Mouse (Mus musculus) limb, embryonic 15.5 days (tissue): ENCODE measurements around the gene Bnc2. TPM values are rescaled to one million over a fixed set of nuclear protein-coding genes. Genes with fewer than 3 reads are reported as not detected.

Source experiments
- ATAC-seq: fragments of 200-750 bp; cut with Nextera tagmentation; 2 replicates; pipeline ENCODE4 v1.8.0; 2017; ENCODE audit warnings: low read depth, moderate TSS enrichment; ENCODE audit not compliant: insufficient number of reproducible peaks, low FRiP score, low TSS enrichment
- H3K27ac ChIP-seq: fragments of 300-500 bp; sonication (generic); 2 replicates; pipeline ENCODE4 v1.5.1; 2015; ENCODE audit warnings: moderate library complexity, mild to moderate bottlenecking, inconsistent platforms
- H3K27me3 ChIP-seq: fragments of 300-500 bp; sonication (generic); 2 replicates; pipeline ENCODE4 v1.6.1; 2015; ENCODE audit warnings: inconsistent platforms
- H3K36me3 ChIP-seq: fragments of 300-500 bp; sonication (generic); 2 replicates; pipeline ENCODE4 v1.6.1; 2015; ENCODE audit warnings: inconsistent platforms
- H3K4me1 ChIP-seq: fragments of 300-500 bp; sonication (generic); 2 replicates; pipeline ENCODE4 v1.6.1; 2015; ENCODE audit warnings: inconsistent platforms
- H3K4me2 ChIP-seq: fragments of 300-500 bp; sonication (generic); 2 replicates; pipeline ENCODE4 v1.6.1; 2015; ENCODE audit warnings: mild to moderate bottlenecking, inconsistent platforms
- H3K4me3 ChIP-seq: fragments of 300-500 bp; sonication (generic); 2 replicates; pipeline ENCODE4 v1.5.1; 2015; ENCODE audit warnings: mild to moderate bottlenecking, inconsistent platforms
- H3K9ac ChIP-seq: fragments of 300-500 bp; sonication (generic); 2 replicates; pipeline ENCODE4 v1.6.1; 2015; ENCODE audit warnings: inconsistent platforms
- H3K9me3 ChIP-seq: fragments of 300-500 bp; sonication (generic); 2 replicates; pipeline ENCODE4 v1.6.1; 2016; ENCODE audit warnings: inconsistent platforms
- WGBS: fragments of 180-500 bp; shearing (Covaris S2); methylation state at CpG from one replicate; pipeline ENCODE4 v1.1.7; 2015; 5-methylcytosine and 5-hydroxymethylcytosine counted together
- polyA plus RNA-seq: library from polyadenylated mRNA; unstranded; fragments of >200 nt; fragmentation: Nextera tagmentation; extraction: Ambion mirVana; gene quantifications from 2 replicates; pipeline ENCODE4 v1.2.1, GENCODE M21; 2015

Bnc2 gene
- polyA plus RNA-seq, 1 experiment from 2014 or later, result 24.1 TPM

GRCm38 (mm10) chr4:84668949-84669605 lies 6.0 kb downstream of the Bnc2 start:
- Histone ChIP-seq H3K27ac (no peak overlapping the region), H3K4me1 (peaks cover 16% of the 10 kb centered on the region; the same call in 1 of the 2 replicates), H3K27me3 (no peaks in the 10 kb centered on the region), H3K9ac (no peak overlapping the region), H3K36me3 (no peaks in the 10 kb centered on the region), H3K4me3 (no peak overlapping the region), H3K4me2 (no peak overlapping the region), H3K9me3 (no peaks in the 10 kb centered on the region)
- WGBS, result 60% methylated on average over 12 of the region's 12 CpGs
- ATAC-seq, result no peak

GRCm38 (mm10) chr4:84668226-84668625 lies 6.8 kb downstream of the Bnc2 start:
- H3K4me1 ChIP-seq, result peaks cover 11% of the 10 kb centered on the region; the same call in 1 of the 2 replicates
- WGBS, result 90% methylated on average over 5 of the region's 5 CpGs
- no peak for ATAC-seq
- no peaks in the 10 kb centered on the region for H3K9me3 ChIP-seq
- H3K4me3 ChIP-seq, result no peak overlapping the region
- H3K36me3 ChIP-seq, result no peaks in the 10 kb centered on the region
- H3K27me3 ChIP-seq, result no peaks in the 10 kb centered on the region
- no peak overlapping the region for H3K4me2 ChIP-seq
- H3K9ac ChIP-seq, result no peak overlapping the region
- H3K27ac ChIP-seq, result no peak overlapping the region

- Histone ChIP-seq H3K27ac (no peak overlapping the region), H3K4me1 (no peaks in the 10 kb centered on the region), H3K9ac (no peak overlapping the region), H3K36me3 (no peaks in the 10 kb centered on the region), H3K4me2 (no peak overlapping the region), H3K4me3 (no peak overlapping the region), H3K27me3 (no peaks in the 10 kb centered on the region), H3K9me3 (no peaks in the 10 kb centered on the region)
- 81% methylated on average over 5 of the region's 5 CpGs for WGBS
- ATAC-seq, result no peak
Observed at GRCm38 (mm10) chr4:84662228-84663065, 12.6 kb downstream of the Bnc2 start.

DNA sequence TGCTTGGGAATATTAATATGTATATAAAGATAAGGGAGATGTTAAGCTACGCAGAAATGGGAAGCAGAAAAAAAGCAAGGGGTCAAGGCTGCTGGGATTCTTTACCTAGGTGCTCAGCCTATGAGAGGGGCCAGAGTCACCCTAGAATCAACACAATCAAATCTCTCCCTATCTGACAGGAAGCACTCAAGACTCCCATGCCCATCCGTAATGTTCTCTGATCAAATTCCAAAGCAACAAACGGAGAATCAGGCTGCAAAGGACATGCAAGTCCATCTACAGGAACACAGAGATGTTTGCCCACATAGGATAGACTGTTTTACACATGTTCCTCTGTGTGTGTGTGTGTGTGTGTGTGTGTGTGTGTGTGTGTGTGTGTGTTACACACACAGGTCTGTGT lies 13.7 kb downstream of the Bnc2 start:
- Histone ChIP-seq H3K4me3 (no peak overlapping the region), H3K36me3 (no peaks in the 10 kb centered on the region), H3K9me3 (no peaks in the 10 kb centered on the region), H3K27ac (no peak overlapping the region), H3K9ac (no peak overlapping the region), H3K27me3 (no peaks in the 10 kb centered on the region), H3K4me1 (no peaks in the 10 kb centered on the region), H3K4me2 (no peak overlapping the region)
- ATAC-seq, result no peak
- 82% methylated on average over 3 of the region's 3 CpGs for WGBS

DNA sequence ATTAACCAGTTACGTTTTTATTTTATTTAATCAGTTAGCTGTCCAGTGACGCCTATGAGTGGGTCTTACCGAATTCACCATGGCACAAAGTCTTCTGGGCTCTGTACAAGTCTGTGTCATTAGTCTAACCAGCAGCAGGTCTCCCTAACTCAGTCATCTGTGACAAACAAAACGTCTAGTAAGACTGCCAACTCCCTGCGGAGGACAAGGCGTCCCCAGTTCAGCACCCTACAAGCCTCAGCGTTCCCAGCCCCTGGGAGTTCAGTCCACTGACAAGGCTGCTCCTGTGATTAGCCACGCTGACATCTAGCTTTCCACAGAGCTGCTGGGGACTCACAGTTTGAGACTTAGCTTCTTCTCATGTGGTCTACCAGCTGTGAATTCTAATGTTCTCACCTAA lies 23.3 kb downstream of the Bnc2 start:
- Histone ChIP-seq H3K4me1 (peaks cover 5% of the 10 kb centered on the region; the same call in 1 of the 2 replicates), H3K4me2 (no peak overlapping the region), H3K4me3 (no peak overlapping the region), H3K9me3 (no peaks in the 10 kb centered on the region), H3K9ac (no peak overlapping the region), H3K27me3 (no peaks in the 10 kb centered on the region), H3K36me3 (no peaks in the 10 kb centered on the region), H3K27ac (no peak overlapping the region)
- ATAC-seq, result no peak
- WGBS, result 56% methylated on average over 8 of the region's 8 CpGs

DNA sequence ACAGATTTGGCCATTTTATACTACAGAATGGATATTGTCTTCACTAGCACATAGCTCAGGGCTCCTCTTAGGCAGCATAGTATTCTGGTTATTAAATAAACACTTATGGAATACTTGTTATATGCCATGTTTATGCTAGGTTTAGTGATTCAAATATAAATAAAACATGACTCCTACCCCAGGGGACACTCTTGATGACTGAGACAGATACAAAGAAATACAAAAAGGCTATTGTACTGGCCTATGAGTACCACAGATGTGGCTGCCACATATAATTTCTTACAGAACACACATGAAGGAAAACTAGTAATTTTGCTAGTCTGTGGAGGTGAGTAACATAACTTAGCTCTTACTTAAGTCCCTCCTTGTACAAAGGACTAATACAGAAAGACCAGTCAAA lies 28.5 kb downstream of the Bnc2 start:
- peaks cover 4% of the 10 kb centered on the region for H3K4me1 ChIP-seq
- H3K27me3 ChIP-seq, result no peaks in the 10 kb centered on the region
- no peak overlapping the region for H3K27ac ChIP-seq
- H3K4me2 ChIP-seq, result no peak overlapping the region
- no peak for ATAC-seq
- no peaks in the 10 kb centered on the region for H3K9me3 ChIP-seq
- H3K36me3 ChIP-seq, result no peaks in the 10 kb centered on the region
- no peak overlapping the region for H3K4me3 ChIP-seq
- H3K9ac ChIP-seq, result no peak overlapping the region

DNA sequence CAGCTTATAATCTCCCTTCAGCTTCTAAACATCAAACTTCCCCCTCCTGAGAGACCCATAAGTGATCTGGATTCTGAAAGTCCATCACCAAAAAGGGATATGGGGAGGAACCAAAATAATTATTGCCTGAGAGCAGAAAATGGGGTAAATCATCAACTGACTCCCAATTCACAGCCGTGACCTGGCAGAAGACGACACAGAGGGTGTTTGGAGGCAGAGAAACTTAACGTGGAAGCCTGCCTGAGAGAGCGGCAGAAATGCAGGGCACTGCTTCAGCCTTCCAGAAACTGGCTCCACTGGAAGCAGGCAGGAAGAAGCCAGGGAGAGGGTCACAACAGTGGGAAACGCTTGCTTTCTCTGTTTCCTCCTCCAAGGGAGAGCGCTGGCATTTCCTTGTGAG lies 35.9 kb downstream of the Bnc2 start:
- H3K27me3 ChIP-seq, result no peaks in the 10 kb centered on the region
- peaks cover 38% of the 10 kb centered on the region for H3K4me1 ChIP-seq
- no peaks in the 10 kb centered on the region for H3K9me3 ChIP-seq
- H3K36me3 ChIP-seq, result no peaks in the 10 kb centered on the region
- H3K27ac ChIP-seq, result no peak overlapping the region
- no peak overlapping the region for H3K4me2 ChIP-seq
- no peak overlapping the region for H3K9ac ChIP-seq
- ATAC-seq, result no peak
- 70% methylated on average over 6 of the region's 6 CpGs for WGBS
- H3K4me3 ChIP-seq, result no peak overlapping the region

- Histone ChIP-seq H3K4me2 (peak overlapping the region; percentile 31), H3K27ac (peak overlapping the region; percentile 73), H3K4me3 (no peak overlapping the region), H3K27me3 (no peaks in the 10 kb centered on the region), H3K9ac (no peak overlapping the region), H3K36me3 (no peaks in the 10 kb centered on the region), H3K9me3 (no peaks in the 10 kb centered on the region), H3K4me1 (peaks cover 51% of the 10 kb centered on the region)
- WGBS, result 4% methylated on average over 10 of the region's 10 CpGs
- ATAC-seq, result peak; percentile 52; the same call in 1 of the 2 replicates
Observed at GRCm38 (mm10) chr4:84637641-84638040, 37.4 kb downstream of the Bnc2 start.

DNA sequence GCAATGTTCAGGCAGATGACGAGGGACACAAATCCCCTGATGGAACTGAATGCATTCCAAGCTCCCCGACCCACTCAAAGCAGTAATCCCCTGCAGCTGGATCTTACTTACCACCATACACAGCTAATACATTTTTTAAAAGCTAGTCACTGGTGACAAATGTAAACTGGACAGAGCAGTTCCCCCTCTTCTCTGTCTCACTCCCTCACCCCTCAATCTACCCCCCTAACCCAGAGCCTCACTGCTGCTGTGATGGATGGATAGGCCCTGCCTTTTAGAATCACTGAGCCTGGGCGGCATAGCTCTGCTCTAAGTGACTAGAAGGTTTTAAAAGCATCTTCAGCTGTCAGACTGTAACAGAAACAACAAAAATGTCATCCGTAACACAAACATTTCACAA lies 40.3 kb downstream of the Bnc2 start:
- no peaks in the 10 kb centered on the region for H3K9me3 ChIP-seq
- 25% methylated on average over 4 of the region's 4 CpGs for WGBS
- H3K27me3 ChIP-seq, result no peaks in the 10 kb centered on the region
- ATAC-seq, result no peak
- H3K4me3 ChIP-seq, result no peak overlapping the region
- no peaks in the 10 kb centered on the region for H3K36me3 ChIP-seq
- no peak overlapping the region for H3K9ac ChIP-seq
- no peak overlapping the region for H3K4me2 ChIP-seq
- peak overlapping the region; percentile 60 for H3K27ac ChIP-seq
- peaks cover 51% of the 10 kb centered on the region for H3K4me1 ChIP-seq

DNA sequence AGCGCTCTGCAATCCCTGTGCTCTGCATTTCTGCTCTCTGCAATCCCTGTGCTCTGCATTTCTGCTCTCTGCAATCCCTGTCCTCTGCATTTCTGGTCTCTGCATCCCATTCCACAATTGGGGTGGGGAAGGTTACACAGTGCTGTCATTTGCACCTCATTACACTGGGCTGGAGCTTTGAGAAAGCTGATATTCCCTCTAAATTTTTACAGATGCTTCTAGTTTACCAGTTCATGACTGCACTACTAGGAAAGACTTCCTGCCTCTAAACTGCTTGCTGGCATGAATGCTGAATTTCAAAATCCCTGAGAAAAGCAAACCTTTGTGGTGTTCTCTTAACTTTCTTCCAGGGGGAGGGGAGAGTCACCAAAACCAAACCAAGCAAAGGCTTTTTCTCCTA lies 41.1 kb downstream of the Bnc2 start:
- no peak for ATAC-seq
- H3K9ac ChIP-seq, result no peak overlapping the region
- H3K4me1 ChIP-seq, result peaks cover 48% of the 10 kb centered on the region
- no peaks in the 10 kb centered on the region for H3K36me3 ChIP-seq
- no peaks in the 10 kb centered on the region for H3K9me3 ChIP-seq
- H3K27me3 ChIP-seq, result no peaks in the 10 kb centered on the region
- no peak overlapping the region for H3K4me3 ChIP-seq
- 53% methylated on average over 1 of the region's 1 CpGs for WGBS
- no peak overlapping the region for H3K4me2 ChIP-seq
- peak overlapping the region; percentile 60 for H3K27ac ChIP-seq

DNA sequence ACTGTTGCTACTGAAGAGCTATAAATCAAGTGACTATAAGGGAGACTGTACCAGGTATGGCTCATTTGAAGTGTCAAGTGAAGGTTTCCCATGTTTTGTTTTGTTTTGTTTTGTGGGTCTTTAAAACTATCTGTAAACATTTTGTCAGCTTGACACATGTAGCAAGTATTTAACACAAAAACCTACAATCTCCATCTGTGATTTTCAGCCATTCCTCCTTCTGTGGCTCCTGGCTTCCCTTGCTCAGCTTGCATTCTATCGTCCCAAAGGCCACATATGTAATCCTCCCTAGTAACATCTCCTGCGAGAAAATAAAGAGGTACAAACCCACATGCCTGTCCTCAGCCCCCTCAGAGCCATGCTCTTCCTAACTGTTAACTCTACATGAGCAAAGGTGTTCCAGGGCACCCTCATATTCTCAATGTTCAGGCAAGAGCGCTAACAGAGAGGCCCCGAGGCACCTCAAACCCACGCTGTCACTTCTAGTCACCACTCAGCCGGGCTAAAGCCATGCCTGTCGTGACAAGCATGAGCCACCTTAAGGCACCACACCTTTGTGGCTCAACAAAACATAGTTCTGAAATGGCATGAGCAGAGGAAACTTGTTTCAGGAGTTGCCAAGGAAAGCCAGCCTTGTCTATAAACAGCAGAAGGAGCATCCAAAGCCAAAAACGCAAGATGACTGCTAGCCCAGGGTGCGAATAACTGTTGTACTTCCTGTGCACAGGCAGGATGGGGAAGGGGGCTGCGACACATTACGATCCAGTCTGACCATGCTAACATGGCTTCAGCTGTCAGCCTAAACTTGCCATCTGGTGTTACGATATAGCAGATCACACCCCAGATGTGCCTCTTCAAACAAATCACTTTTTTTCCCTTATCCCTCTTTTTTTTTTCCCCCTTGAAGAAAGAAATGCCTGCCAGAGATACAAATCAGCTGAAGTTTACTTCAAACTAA lies 42.0 kb downstream of the Bnc2 start:
- Histone ChIP-seq H3K9me3 (no peaks in the 10 kb centered on the region), H3K4me3 (no peak overlapping the region), H3K4me1 (peaks cover 47% of the 10 kb centered on the region), H3K27me3 (no peaks in the 10 kb centered on the region), H3K36me3 (no peaks in the 10 kb centered on the region), H3K9ac (no peak overlapping the region), H3K4me2 (no peak overlapping the region), H3K27ac (peak overlapping the region; percentile 60; the same call in 1 of the 2 replicates)
- WGBS, result 34% methylated on average over 12 of the region's 12 CpGs
- no peak for ATAC-seq
